Mouse (Mus musculus) forebrain, embryonic 14.5 days (tissue): ENCODE data around the gene Aloxe3. TPM values are rescaled to one million over a fixed set of nuclear protein-coding genes. Genes with fewer than 3 reads are reported as not detected.

Experiments
- ATAC-seq: fragments of 200-750 bp; cut with Nextera tagmentation; 2 replicates; pipeline ENCODE4 v1.8.0; 2017; ENCODE audit warnings: mild to moderate bottlenecking, moderate library complexity
- DNase-seq: peaks from one replicate; pipeline ENCODE4 v3.0.0-alpha.2; 2015; ENCODE audit warnings: low spot score
- H3K27ac ChIP-seq: fragments of 300-500 bp; sonication (generic); 2 replicates; pipeline ENCODE4 v1.5.1; 2014; ENCODE audit warnings: low read depth, mild to moderate bottlenecking, control low read depth, low read length, moderate library complexity
- H3K27me3 ChIP-seq: fragments of 300-500 bp; sonication (generic); replicated peaks from 2 replicates; pipeline ENCODE4 v1.6.1; 2014; ENCODE audit warnings: low read length, control low read depth, mixed read lengths; ENCODE audit not compliant: control insufficient read depth, insufficient read depth
- H3K36me3 ChIP-seq: fragments of 300-500 bp; sonication (generic); 2 replicates; pipeline ENCODE4 v1.6.1; 2014; ENCODE audit warnings: low read length, control low read depth; ENCODE audit not compliant: control insufficient read depth, insufficient read depth
- H3K4me1 ChIP-seq: fragments of 300-500 bp; sonication (generic); 2 replicates; pipeline ENCODE4 v1.6.1; 2014; ENCODE audit warnings: antibody characterized with exemption, low read length, control low read depth; ENCODE audit not compliant: control insufficient read depth, insufficient read depth
- H3K4me2 ChIP-seq: fragments of 300-500 bp; sonication (generic); 2 replicates; pipeline ENCODE4 v1.6.1; 2014; ENCODE audit warnings: mild to moderate bottlenecking, control low read depth, low read length
- H3K4me3 ChIP-seq: fragments of 300-500 bp; sonication (generic); 2 replicates; pipeline ENCODE4 v1.5.1; 2014; ENCODE audit warnings: low read depth, low read length, control low read depth
- H3K9ac ChIP-seq: fragments of 300-500 bp; sonication (generic); 2 replicates; pipeline ENCODE4 v1.6.1; 2014; ENCODE audit warnings: mild to moderate bottlenecking, low read length, control low read depth, moderate library complexity
- H3K9me3 ChIP-seq: fragments of 300-500 bp; sonication (generic); replicated peaks from 2 replicates; pipeline ENCODE4 v1.6.1; 2016; ENCODE audit warnings: low read length, control low read depth, mixed read lengths; ENCODE audit not compliant: control insufficient read depth
- WGBS: fragments of 180-500 bp; shearing (Covaris S2); extraction: QIAGEN DNeasy Blood & Tissue Kit; methylation state at CpG from one replicate; pipeline ENCODE4 v1.1.7; 2014; 5-methylcytosine and 5-hydroxymethylcytosine counted together
- polyA plus RNA-seq: library from polyadenylated mRNA; unstranded; fragments of >200 nt; fragmentation: Nextera tagmentation; extraction: Ambion mirVana; gene quantifications from 2 replicates; pipeline ENCODE4 v1.2.1, GENCODE M21; 2014

Aloxe3 gene
- polyA plus RNA-seq, 1 experiment from 2014 or later = 0.94 TPM

DNA sequence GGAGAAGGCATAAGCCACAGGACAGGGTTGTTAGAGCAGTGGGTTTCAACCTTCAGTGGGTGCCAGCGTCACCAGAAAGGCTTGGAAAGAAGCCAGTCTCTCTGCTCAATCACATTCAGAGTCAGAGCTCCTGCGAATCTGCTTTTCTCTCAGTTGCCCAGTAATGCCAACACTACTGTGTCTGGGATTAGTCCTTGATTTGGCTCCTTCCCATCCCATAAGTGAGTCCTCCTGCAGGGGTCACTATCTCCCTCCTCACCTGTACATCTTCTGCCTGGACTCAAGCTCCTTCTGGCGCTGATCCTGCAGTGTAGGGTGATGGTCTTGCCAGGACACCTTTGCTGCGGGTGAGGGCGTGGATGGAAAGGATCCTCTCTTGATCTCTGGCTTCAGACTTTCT, 71.1 kb downstream of the Aloxe3 start:
- no peak overlapping the region for H3K27ac ChIP-seq
- 0 out of 2 replicates have a peak, but pooled peaks cover 5% of the 10 kb centered on the region for H3K4me1 ChIP-seq
- peak overlapping the region; percentile 21; the same call in 1 of the 2 replicates for H3K9ac ChIP-seq
- ATAC-seq (no peak), DNase-seq (peak; percentile 55)
- 2% methylated on average over 5 of the region's 5 CpGs for WGBS
- no peaks in the 10 kb centered on the region for H3K36me3 ChIP-seq
- H3K4me2 ChIP-seq = peak overlapping the region; percentile 41
- H3K27me3 ChIP-seq = peaks cover 19% of the 10 kb centered on the region
- H3K9me3 ChIP-seq = no peaks in the 10 kb centered on the region
- H3K4me3 ChIP-seq = no peak overlapping the region

DNA sequence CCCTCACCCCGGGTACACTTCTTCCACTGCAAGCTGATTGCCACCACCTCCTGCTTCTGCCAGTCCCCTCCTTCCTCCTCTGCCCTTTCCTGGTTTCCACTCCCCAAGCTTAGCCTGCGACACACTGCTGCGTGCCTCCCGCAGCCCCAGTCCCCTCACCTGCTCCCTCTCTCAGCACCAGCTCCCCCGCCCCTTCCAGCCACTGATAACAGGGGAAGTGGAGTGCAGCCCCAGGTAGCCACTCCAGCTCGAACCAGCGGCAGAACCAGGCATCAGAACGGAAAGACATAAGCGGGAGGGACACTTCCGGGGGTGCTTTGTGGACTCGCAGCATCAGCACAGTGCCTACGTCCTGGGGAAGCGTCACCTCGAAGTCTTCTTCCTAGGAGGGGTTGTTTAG, 71.5 kb downstream of the Aloxe3 start:
- peak overlapping the region; percentile 21; the same call in 1 of the 2 replicates for H3K9ac ChIP-seq
- peaks cover 19% of the 10 kb centered on the region for H3K27me3 ChIP-seq
- H3K4me2 ChIP-seq = peak overlapping the region; percentile 41
- 0 out of 2 replicates have a peak overlapping the region, but pooled peaks have one; percentile 11 for H3K4me3 ChIP-seq
- H3K9me3 ChIP-seq = no peaks in the 10 kb centered on the region
- 0 out of 2 replicates have a peak, but pooled peaks cover 5% of the 10 kb centered on the region for H3K4me1 ChIP-seq
- ATAC-seq (no peak), DNase-seq (no peak)
- WGBS = under 1% methylated on average over 14 of the region's 14 CpGs
- H3K27ac ChIP-seq = no peak overlapping the region
- no peaks in the 10 kb centered on the region for H3K36me3 ChIP-seq

DNA sequence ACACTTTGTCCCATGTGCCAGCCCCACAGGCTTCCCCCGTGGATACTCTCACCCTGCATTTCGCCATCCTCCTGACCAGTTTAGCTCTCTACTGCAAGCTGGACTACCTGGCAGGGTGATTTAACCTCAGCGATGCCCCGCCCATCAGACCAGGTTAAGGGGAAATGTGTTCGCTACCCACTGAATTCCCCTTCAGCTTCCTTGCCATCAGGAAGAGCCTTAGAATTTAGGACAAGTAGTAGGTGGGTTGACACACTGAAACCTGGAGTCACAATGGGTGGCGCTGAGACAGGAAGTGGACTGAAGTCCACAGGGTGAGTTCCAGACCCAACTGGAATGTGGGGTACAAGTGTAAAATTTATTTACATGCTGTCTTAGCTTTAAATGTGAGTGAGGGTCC, 72.0 kb downstream of the Aloxe3 start, which contains the start of gene Alox8:
Alox8 (minus strand) TSS at position 101 of the 400 bp plus-strand sequence.
- DNase-seq (no peak), ATAC-seq (no peak)
- 27% methylated on average over 6 of the region's 6 CpGs for WGBS
- 0 out of 2 replicates have a peak, but pooled peaks cover 5% of the 10 kb centered on the region for H3K4me1 ChIP-seq
- H3K27me3 ChIP-seq = peaks cover 19% of the 10 kb centered on the region
- H3K4me3 ChIP-seq = 0 out of 2 replicates have a peak within 1 kb of the TSS, but pooled peaks have one; percentile 11
- no peak within 1 kb of the TSS for H3K27ac ChIP-seq
- H3K4me2 ChIP-seq = peak within 1 kb of the TSS; percentile 41
- H3K36me3 ChIP-seq = no peaks in the 10 kb centered on the region
- peak within 1 kb of the TSS; percentile 21; the same call in 1 of the 2 replicates for H3K9ac ChIP-seq
- H3K9me3 ChIP-seq = no peaks in the 10 kb centered on the region

Other genes with a start within 250 kb of the Aloxe3 start
- gene Rnf222, start 237.3 kb upstream of the Aloxe3 start, polyA plus RNA-seq = not detected in 2 replicates
- gene Rpl26, start 224.3 kb upstream of the Aloxe3 start, polyA plus RNA-seq = 673 and 871 TPM in 2 replicates
- 0.23 TPM in 1 of 2 replicates, not detected in the other for gene Odf4, start 198.8 kb upstream of the Aloxe3 start, polyA plus RNA-seq
- gene Arhgef15, start 168.4 kb upstream of the Aloxe3 start, polyA plus RNA-seq = 5.8 and 6.3 TPM in 2 replicates
- 0.75 and 1.2 TPM in 2 replicates for gene Slc25a35, start 157.8 kb upstream of the Aloxe3 start, polyA plus RNA-seq
- gene Rangrf, start 150.7 kb upstream of the Aloxe3 start, polyA plus RNA-seq = 35.2 and 43.5 TPM in 2 replicates
- gene Pfas, start 117.4 kb upstream of the Aloxe3 start, polyA plus RNA-seq = 14.1 and 15.6 TPM in 2 replicates
- 43.4 and 56.1 TPM in 2 replicates for gene Ctc1, start 110.0 kb upstream of the Aloxe3 start, polyA plus RNA-seq
- 69.2 and 74.0 TPM in 2 replicates for gene Aurkb, start 80.2 kb upstream of the Aloxe3 start, polyA plus RNA-seq
- gene Borcs6, start 66.2 kb upstream of the Aloxe3 start, polyA plus RNA-seq = 10.7 and 13.9 TPM in 2 replicates
- 45.2 and 49.6 TPM in 2 replicates for gene Tmem107, start 55.1 kb upstream of the Aloxe3 start, polyA plus RNA-seq
- gene Vamp2, start 37.4 kb upstream of the Aloxe3 start, polyA plus RNA-seq = 124 and 188 TPM in 2 replicates
- gene Per1, start 30.7 kb upstream of the Aloxe3 start, polyA plus RNA-seq = 6.8 and 11.6 TPM in 2 replicates
- gene Hes7, start 5.5 kb upstream of the Aloxe3 start, polyA plus RNA-seq = 0.23 and 0.24 TPM in 2 replicates
- gene 9130213A22Rik, start 3.3 kb upstream of the Aloxe3 start, polyA plus RNA-seq = 0.14 TPM in 2 replicates
- 0.15 TPM in 1 of 2 replicates, not detected in the other for gene Alox12b, start 31.1 kb downstream of the Aloxe3 start, polyA plus RNA-seq
- 0.08 TPM in 1 of 2 replicates, not detected in the other for gene Alox8, start 71.9 kb downstream of the Aloxe3 start, polyA plus RNA-seq
- gene Gucy2e, start 111.1 kb downstream of the Aloxe3 start, polyA plus RNA-seq = 0.35 and 0.41 TPM in 2 replicates
- gene Cntrob, start 197.9 kb downstream of the Aloxe3 start, polyA plus RNA-seq = 13.9 and 18.9 TPM in 2 replicates
- gene Trappc1, start 198.1 kb downstream of the Aloxe3 start, polyA plus RNA-seq = 188 and 243 TPM in 2 replicates
- gene Kcnab3, start 200.4 kb downstream of the Aloxe3 start, polyA plus RNA-seq = 3.3 and 3.9 TPM in 2 replicates
- 126 and 146 TPM in 2 replicates for gene Rnf227, start 214.6 kb downstream of the Aloxe3 start, polyA plus RNA-seq
- 70.3 and 77.3 TPM in 2 replicates for gene Chd3, start 243.5 kb downstream of the Aloxe3 start, polyA plus RNA-seq